Mouse (Mus musculus) hindbrain, embryonic 14.5 days (tissue): ENCODE measurements around the gene Il17rb. TPM values are rescaled to one million over a fixed set of nuclear protein-coding genes. Genes with fewer than 3 reads are reported as not detected.
A peak's percentile ranks its signal among the peaks of the same experiment; 100 is the strongest.

Experiments
- ATAC-seq: fragments of 200-750 bp; cut with Nextera tagmentation; 2 replicates; pipeline ENCODE4 v1.8.0; 2017; ENCODE audit warnings: moderate number of reproducible peaks, mild to moderate bottlenecking, moderate TSS enrichment, moderate library complexity; ENCODE audit not compliant: low FRiP score
- DNase-seq: peaks from one replicate; pipeline ENCODE4 v3.0.0-alpha.2; 2015; ENCODE audit warnings: low spot score
- H3K27ac ChIP-seq: fragments of 300-500 bp; sonication (generic); 2 replicates; pipeline ENCODE4 v1.5.1; 2014; ENCODE audit warnings: mild to moderate bottlenecking, moderate library complexity
- H3K27me3 ChIP-seq: fragments of 300-500 bp; sonication (generic); 2 replicates; pipeline ENCODE4 v1.6.1; 2014; ENCODE audit warnings: mild to moderate bottlenecking, low read length, mixed read lengths; ENCODE audit not compliant: control insufficient read depth, insufficient read depth
- H3K36me3 ChIP-seq: fragments of 300-500 bp; sonication (generic); replicated peaks from 2 replicates; pipeline ENCODE4 v1.6.1; 2014; ENCODE audit not compliant: control insufficient read depth, insufficient read depth
- H3K4me1 ChIP-seq: fragments of 300-500 bp; sonication (generic); replicated peaks from 2 replicates; pipeline ENCODE4 v1.6.1; 2014; ENCODE audit warnings: antibody characterized with exemption, low read length, mixed read lengths; ENCODE audit not compliant: control insufficient read depth, insufficient read depth
- H3K4me2 ChIP-seq: fragments of 300-500 bp; sonication (generic); replicated peaks from 2 replicates; pipeline ENCODE4 v1.6.1; 2014; ENCODE audit warnings: mild to moderate bottlenecking, moderate library complexity
- H3K4me3 ChIP-seq: fragments of 300-500 bp; sonication (generic); replicated peaks from 2 replicates; pipeline ENCODE4 v1.5.1; 2014; ENCODE audit warnings: mild to moderate bottlenecking, low read length
- H3K9ac ChIP-seq: fragments of 300-500 bp; sonication (generic); 2 replicates; pipeline ENCODE4 v1.6.1; 2014
- H3K9me3 ChIP-seq: fragments of 300-500 bp; sonication (generic); 2 replicates; pipeline ENCODE4 v1.6.1; 2016; ENCODE audit warnings: low read length; ENCODE audit not compliant: control insufficient read depth
- WGBS: fragments of 180-500 bp; shearing (Covaris S2); extraction: QIAGEN DNeasy Blood & Tissue Kit; methylation state at CpG from one replicate; pipeline ENCODE4 v1.1.7; 2014; 5-methylcytosine and 5-hydroxymethylcytosine counted together
- polyA plus RNA-seq: library from polyadenylated mRNA; unstranded; fragments of >200 nt; fragmentation: Nextera tagmentation; extraction: Ambion mirVana; gene quantifications from 2 replicates; pipeline ENCODE4 v1.2.1, GENCODE M21; 2014

Il17rb gene
- polyA plus RNA-seq, 1 experiment from 2014 or later, result 2.7 TPM

DNA sequence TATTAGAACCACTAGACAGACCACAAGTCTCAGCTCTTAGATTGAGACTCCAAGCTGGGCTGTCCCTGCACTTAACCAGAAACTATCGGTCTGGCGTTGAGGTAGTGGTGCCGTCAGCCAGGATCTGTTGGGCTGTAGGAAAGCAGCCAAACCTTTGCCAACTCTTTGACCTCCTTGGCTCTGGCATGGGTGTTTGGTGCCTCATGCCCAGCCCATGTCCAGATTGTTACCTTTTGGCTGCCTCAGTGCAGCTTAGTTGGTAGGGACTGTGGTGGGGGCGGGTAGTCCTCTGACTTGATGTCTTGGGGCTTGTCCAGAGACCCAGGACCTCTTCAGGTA is 9.7 kb upstream of the Il17rb start:
- Histone ChIP-seq H3K36me3 (no peaks in the 10 kb centered on the region), H3K9me3 (no peaks in the 10 kb centered on the region), H3K27ac (no peak overlapping the region), H3K27me3 (no peaks in the 10 kb centered on the region), H3K4me2 (no peak overlapping the region), H3K9ac (no peak overlapping the region), H3K4me1 (no peaks in the 10 kb centered on the region), H3K4me3 (no peak overlapping the region)
- 86% methylated on average over 4 of the region's 4 CpGs for WGBS
- DNase-seq, result no peak
- no peak for ATAC-seq

DNA sequence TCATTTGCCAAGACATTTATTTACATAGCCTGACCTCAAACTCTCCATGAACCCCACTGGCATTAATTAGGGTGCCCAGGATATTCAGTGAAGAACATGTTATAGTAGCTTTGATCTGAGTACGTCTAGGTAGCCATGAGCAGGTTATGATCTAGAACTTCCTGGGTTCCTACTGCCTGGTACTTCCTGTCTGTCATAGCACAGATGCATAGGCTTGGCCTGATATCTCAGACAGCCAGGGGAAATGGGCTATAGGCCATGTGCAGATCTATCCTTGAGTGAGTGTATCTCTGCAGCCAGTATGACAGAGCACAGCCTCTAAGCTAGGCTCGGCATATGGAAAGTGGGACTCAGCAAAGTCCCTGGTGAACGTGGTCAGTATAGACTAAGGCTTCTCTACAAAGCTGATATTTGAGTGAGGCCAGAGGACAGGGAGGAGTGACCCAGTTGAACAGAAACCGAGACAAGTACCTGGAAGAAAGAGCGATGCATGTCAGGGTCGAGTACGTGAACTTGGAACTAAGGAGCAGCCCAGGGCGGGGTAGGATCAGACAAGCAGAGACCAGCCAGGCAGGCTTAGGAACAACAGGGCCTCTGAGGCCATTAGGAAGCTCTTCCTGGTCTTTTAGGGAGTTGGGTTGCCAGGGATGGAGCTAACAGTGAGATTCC is 9.2 kb upstream of the Il17rb start:
- no peaks in the 10 kb centered on the region for H3K9me3 ChIP-seq
- ATAC-seq (no peak), DNase-seq (no peak)
- H3K27me3 ChIP-seq, result no peaks in the 10 kb centered on the region
- H3K36me3 ChIP-seq, result no peaks in the 10 kb centered on the region
- H3K27ac ChIP-seq, result no peak overlapping the region
- no peak overlapping the region for H3K9ac ChIP-seq
- no peaks in the 10 kb centered on the region for H3K4me1 ChIP-seq
- no peak overlapping the region for H3K4me3 ChIP-seq
- H3K4me2 ChIP-seq, result no peak overlapping the region
- WGBS, result 93% methylated on average over 8 of the region's 8 CpGs

DNA sequence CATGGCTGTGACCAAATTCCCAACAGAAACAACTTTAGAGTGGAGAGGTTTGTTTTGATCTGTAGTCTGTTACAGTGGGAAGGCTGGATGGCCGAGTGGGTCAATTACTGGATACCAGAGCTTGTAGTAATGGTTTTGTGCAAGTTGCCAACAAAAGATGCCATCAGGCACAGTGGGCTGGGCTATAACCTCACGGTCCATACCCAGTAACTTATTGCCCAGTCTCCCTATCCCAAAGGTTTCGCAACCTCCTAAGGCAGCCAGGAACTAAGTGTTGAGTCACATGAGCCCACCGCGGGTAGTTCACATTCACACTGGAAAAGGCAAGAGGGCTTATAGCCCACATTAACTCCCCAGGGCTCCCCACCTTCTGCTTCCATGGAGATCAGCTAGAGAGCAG is 8.0 kb upstream of the Il17rb start:
- Histone ChIP-seq H3K4me2 (no peak overlapping the region), H3K36me3 (no peaks in the 10 kb centered on the region), H3K4me3 (no peak overlapping the region), H3K27me3 (no peaks in the 10 kb centered on the region), H3K9me3 (no peaks in the 10 kb centered on the region), H3K27ac (no peak overlapping the region), H3K4me1 (no peaks in the 10 kb centered on the region), H3K9ac (no peak overlapping the region)
- ATAC-seq (no peak), DNase-seq (no peak)
- WGBS, result 93% methylated on average over 5 of the region's 5 CpGs

DNA sequence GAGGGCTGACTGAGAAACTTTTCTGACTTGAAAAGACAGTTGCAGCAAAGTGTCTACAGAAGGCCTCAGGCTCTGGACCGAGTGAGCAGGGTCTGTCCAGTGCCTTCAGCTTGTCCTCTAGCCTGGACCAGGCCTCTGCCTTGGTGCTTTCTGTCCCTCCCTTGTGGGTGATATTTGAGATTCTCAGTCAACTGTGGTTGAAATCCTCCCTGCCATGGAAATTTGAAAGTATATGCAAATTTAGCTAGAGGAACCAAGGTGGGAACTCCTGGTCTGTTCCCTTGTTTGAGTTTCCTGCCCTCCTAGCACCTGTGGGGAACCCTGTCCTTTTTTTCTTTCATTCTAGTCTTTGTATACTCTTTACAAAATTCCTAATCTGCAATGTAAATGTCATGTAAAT is 6.3 kb upstream of the Il17rb start:
- H3K4me2 ChIP-seq, result no peak overlapping the region
- DNase-seq, result no peak
- H3K27me3 ChIP-seq, result 0 out of 2 replicates have a peak, but pooled peaks cover 1% of the 10 kb centered on the region
- H3K4me3 ChIP-seq, result no peak overlapping the region
- WGBS, result 76% methylated on average over 1 of the region's 1 CpGs
- no peaks in the 10 kb centered on the region for H3K9me3 ChIP-seq
- no peaks in the 10 kb centered on the region for H3K4me1 ChIP-seq
- H3K27ac ChIP-seq, result no peak overlapping the region
- no peak for ATAC-seq
- no peaks in the 10 kb centered on the region for H3K36me3 ChIP-seq
- H3K9ac ChIP-seq, result no peak overlapping the region

DNA sequence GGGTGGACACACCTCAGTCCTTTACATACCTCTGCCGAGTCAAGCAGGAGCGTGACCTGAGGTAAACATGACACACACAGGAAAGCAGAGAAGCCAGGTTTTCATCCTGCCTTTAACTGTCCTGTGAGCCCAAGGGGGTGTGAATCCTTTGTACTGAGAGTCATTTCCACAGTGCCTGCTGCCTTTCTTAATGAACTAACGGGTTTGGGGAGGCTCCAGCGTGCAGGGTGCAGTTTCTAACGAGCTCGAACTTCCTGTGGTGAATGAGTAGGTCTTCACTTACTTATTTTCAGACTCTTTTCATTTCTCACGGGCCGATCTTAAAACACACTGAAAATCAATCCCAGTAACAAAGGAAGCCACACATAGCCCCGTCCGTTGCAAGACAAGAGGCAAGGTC is 5.8 kb upstream of the Il17rb start:
- 0 out of 2 replicates have a peak, but pooled peaks cover 6% of the 10 kb centered on the region for H3K27me3 ChIP-seq
- no peaks in the 10 kb centered on the region for H3K4me1 ChIP-seq
- DNase-seq, result no peak
- H3K27ac ChIP-seq, result no peak overlapping the region
- no peaks in the 10 kb centered on the region for H3K36me3 ChIP-seq
- no peak overlapping the region for H3K4me2 ChIP-seq
- no peak overlapping the region for H3K9ac ChIP-seq
- H3K4me3 ChIP-seq, result no peak overlapping the region
- WGBS, result 75% methylated on average over 10 of the region's 10 CpGs
- no peaks in the 10 kb centered on the region for H3K9me3 ChIP-seq
- no peak for ATAC-seq

DNA sequence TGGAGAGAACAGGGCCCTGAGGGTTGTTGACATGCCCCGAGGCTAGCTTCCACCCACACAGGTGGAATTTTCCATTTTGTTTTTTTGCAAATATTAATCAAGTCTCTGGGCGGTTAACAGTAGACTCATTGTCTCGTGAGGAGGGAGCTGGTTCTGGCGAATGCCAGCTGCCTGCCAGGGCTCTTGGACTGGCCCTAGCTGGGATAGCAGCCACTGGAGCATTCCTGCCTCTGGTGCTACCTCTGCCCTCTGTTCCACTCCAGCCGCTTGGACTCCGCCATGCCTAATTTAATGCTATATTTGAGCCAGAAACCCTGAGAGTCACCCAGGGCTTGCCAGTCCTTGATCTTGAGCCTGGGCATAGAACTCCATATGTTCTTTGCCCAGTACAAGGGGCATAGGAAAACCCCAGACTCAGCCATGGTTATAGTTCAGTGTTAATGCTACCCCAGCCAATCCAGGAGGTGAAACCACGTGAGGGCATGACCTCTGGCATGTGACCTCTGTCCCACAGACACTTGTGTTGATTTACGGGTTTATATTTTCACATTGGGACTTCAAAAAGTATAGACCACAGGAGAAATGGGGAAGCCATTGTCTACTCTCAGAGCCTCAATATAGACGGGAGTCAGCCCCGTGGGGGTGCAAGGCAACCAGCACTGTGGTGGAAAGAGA is 3.3 kb upstream of the Il17rb start:
- peaks cover 10% of the 10 kb centered on the region; the same call in 1 of the 2 replicates for H3K4me1 ChIP-seq
- H3K9ac ChIP-seq, result no peak overlapping the region
- DNase-seq (no peak), ATAC-seq (peak; percentile 24; the same call in 1 of the 2 replicates)
- peaks cover 22% of the 10 kb centered on the region for H3K27me3 ChIP-seq
- WGBS, result 77% methylated on average over 10 of the region's 10 CpGs
- H3K4me3 ChIP-seq, result no peak overlapping the region
- no peaks in the 10 kb centered on the region for H3K9me3 ChIP-seq
- H3K4me2 ChIP-seq, result no peak overlapping the region
- no peaks in the 10 kb centered on the region for H3K36me3 ChIP-seq
- H3K27ac ChIP-seq, result no peak overlapping the region

DNA sequence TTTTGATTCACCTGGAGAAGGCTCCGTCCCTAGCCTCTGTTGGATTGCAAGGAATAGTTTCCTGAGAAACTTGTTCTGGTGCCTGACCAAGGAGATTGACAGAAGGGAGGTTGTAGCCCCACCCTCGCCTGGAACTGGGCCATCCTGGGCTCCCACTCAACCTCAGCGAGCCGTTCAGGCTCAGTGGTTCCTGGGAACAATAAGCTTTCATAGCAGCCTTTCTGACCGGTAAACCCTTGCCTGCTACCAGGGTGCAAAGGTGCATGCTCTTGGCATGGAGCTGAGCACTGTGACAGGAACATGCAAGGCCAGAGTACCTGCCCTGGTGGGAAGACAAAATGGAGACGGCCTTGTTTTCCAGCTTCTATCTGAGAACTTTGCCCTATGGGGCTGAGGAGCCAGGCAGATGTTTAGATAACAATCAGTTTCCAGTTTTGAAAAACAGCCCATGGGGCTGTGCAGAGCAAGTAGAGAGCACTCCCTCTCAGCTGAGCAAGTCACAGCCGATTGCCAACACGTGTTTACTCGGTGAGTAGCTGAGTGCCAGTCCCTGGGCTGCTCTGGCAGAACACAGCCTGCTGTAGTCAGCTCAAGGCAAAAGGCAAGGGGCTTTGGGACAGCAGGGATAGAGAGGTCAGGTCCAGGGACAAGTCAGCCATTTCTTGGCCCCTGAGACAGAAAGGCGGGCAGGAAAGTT is 1.3 kb upstream of the Il17rb start:
- Histone ChIP-seq H3K4me1 (peaks cover 10% of the 10 kb centered on the region; the same call in 1 of the 2 replicates), H3K36me3 (no peaks in the 10 kb centered on the region), H3K9me3 (no peaks in the 10 kb centered on the region), H3K9ac (no peak overlapping the region), H3K4me2 (no peak overlapping the region), H3K4me3 (no peak overlapping the region), H3K27me3 (peaks cover 22% of the 10 kb centered on the region), H3K27ac (no peak overlapping the region)
- DNase-seq (no peak), ATAC-seq (no peak; the same call in 1 of the 2 replicates)
- 66% methylated on average over 10 of the region's 10 CpGs for WGBS

DNA sequence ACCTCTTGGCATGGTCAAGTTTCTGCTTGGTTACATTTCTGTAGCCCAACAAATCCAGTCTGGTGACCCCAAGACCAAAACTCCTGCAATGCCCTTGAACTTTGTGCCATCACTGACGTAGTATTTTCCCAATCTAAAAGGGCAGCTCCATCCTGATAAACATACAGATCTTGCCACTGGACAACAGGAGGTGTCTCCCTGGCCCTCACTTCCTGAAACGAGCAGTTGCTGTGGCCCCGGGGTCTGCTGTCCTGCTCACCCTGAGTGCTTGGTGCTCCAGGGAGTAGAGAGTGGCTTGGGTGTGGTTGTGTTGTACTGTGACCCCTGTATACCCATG is 9.3 kb downstream of the Il17rb start:
- ATAC-seq (no peak), DNase-seq (no peak)
- 93% methylated on average over 3 of the region's 3 CpGs for WGBS
- Histone ChIP-seq H3K9me3 (no peaks in the 10 kb centered on the region), H3K27ac (no peak overlapping the region), H3K4me3 (no peak overlapping the region), H3K36me3 (peaks cover 32% of the 10 kb centered on the region), H3K4me1 (no peaks in the 10 kb centered on the region), H3K4me2 (no peak overlapping the region), H3K27me3 (no peaks in the 10 kb centered on the region), H3K9ac (no peak overlapping the region)

DNA sequence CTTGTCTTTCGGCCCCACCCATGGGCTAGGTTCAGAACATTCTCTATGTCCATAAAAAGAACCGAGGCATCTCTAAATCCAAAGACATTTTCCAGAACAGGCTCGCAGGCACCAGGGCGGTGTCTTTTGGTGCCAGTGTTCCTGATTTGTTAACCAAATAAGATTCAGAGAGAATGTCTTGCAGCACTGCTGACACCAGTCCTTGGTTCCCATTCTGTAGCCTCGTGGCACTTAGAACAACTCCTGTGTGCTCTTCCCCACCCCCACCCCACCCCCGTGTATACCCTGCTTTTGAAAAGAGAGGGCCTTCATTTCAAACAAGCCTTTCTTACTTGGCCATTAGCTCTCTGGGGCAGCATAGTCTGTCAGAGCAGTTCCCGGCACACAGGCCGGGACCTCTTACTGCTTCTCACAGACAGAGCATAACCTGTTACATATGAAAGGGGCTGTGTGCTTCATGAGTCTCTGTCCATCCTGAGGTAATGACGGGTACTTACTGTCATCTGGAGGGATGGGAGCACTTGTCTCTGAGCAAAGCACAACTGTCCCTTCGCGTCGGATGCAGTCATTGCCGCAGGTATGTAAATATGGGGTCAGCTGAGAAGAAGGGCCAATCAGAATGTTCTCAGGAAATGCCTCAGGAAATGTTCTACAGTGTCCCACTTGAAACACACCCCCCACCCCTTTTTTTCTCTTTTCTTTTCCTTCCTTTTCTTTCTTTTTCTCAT is 9.8 kb downstream of the Il17rb start:
- no peak overlapping the region for H3K4me3 ChIP-seq
- no peaks in the 10 kb centered on the region for H3K4me1 ChIP-seq
- DNase-seq (no peak), ATAC-seq (no peak)
- H3K27me3 ChIP-seq, result no peaks in the 10 kb centered on the region
- H3K4me2 ChIP-seq, result no peak overlapping the region
- no peak overlapping the region for H3K27ac ChIP-seq
- H3K9ac ChIP-seq, result no peak overlapping the region
- H3K9me3 ChIP-seq, result no peaks in the 10 kb centered on the region
- 75% methylated on average over 13 of the region's 13 CpGs for WGBS
- peaks cover 38% of the 10 kb centered on the region for H3K36me3 ChIP-seq
